In the genomic region with DNA sequence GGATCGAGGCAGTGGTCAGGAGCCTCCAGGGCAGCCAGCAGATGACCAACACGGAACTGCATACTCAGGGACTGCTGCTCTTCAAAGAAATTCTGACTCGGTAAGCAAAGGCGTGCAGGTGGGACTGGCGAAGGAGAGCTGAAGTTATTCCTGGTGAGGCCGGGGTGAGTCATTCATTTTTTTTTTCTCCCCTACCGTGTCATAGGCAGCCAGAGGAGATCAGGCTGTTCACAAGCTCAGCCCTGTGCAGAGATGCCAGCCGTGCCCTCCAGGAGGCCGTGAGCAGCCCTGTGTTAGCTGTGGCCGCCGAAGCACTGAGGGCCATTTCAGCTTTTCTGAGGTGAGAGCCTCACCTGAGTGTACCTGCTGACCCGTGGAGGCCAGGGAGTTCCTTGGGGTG, we compare ENCODE assay signal across 20 mouse cellular contexts. TPM values are rescaled to one million over a fixed set of nuclear protein-coding genes. Genes with fewer than 3 reads are reported as not detected.
DNase-seq lines count a peak whose midpoint lies in the region.
"Had no signal": no experiment of that assay in that cellular context is flagged by ENCODE, and none has a peak within 500 bp of the region (broad histone marks: within the 10 kb centered on the region; RNA-seq: fewer than 3 reads in every experiment).

No protein-coding gene starts in this region.

- peak; percentile 10 for DNase-seq in adrenal gland, postnatal 10 days
- DNase-seq in adrenal gland, adult 18-20 months (ENCODE audit: low spot score in 2 of 2), result no peak
- peak; percentile 48 to 69 for DNase-seq in left cerebral cortex, adult 18-20 months (ENCODE audit: low spot score in 2 of 2)
- no peak for DNase-seq in left cerebral cortex, postnatal 14 days (ENCODE audit: low spot score in 2 of 2)
- DNase-seq in urinary bladder, postnatal 14 days (ENCODE audit: low spot score), result peak; percentile 16
- no peak for DNase-seq in urinary bladder, adult 18-20 months (ENCODE audit: low spot score in 2 of 2)
- peak; percentile 63 for DNase-seq in telencephalon, adult 2 months (ENCODE audit: low read depth, low spot score)
- no peak for DNase-seq in kidney, postnatal 10 days
- DNase-seq: B cell, adult 2 months; cerebellum, adult 8-10 months; gastrocnemius, postnatal 25 days; kidney, adult 11 months; lung, adult 2 months; retina, postnatal 1 day; thymus, adult 2 months had no signal

- intact Hi-C loops in left cerebral cortex, postnatal 14 days (cut with DNase I), result no loop called here

RNA-seq across cellular contexts. Expression of a gene that starts 16.3 kb away (rescaled TPM):
- total RNA-seq in adrenal gland, postnatal 10 days (2021), result 1 to 10 TPM in 1 of 2 experiments, under 1 TPM in 1; 0.93 to 2.0 TPM
- total RNA-seq in adrenal gland, adult 18-20 months (2021), result 1 to 10 TPM in 1 of 2 experiments, under 1 TPM in 1; 0.58 to 4.1 TPM
- total RNA-seq in left cerebral cortex, adult 18-20 months (2021), result 1 to 10 TPM; 3.7 to 4.0 TPM
- under 1 TPM; 0.72 to 0.79 TPM for total RNA-seq in left cerebral cortex, postnatal 14 days (2021)
- total RNA-seq: common myeloid progenitor, adult 5-6 weeks; megakaryocyte-erythroid progenitor cell, adult 5-6 weeks; midbrain, postnatal 0 days; neutrophil, adult 5-6 weeks had no signal

RNA-seq across cellular contexts. Expression of a gene that starts 27.2 kb away (rescaled TPM):
- not detected for total RNA-seq in adrenal gland, postnatal 10 days (2021)
- not detected for total RNA-seq in adrenal gland, adult 18-20 months (2021)
- total RNA-seq in left cerebral cortex, adult 18-20 months (2021), result not detected
- total RNA-seq in left cerebral cortex, postnatal 14 days (2021), result not detected
- total RNA-seq: common myeloid progenitor, adult 5-6 weeks; gastrocnemius, postnatal 25 days; layer of hippocampus, postnatal 25 days; megakaryocyte-erythroid progenitor cell, adult 5-6 weeks; midbrain, postnatal 0 days; neutrophil, adult 5-6 weeks had no signal

RNA-seq across cellular contexts. Expression of a gene that starts 38.7 kb away (rescaled TPM):
- 10 to 100 TPM; 76.1 to 84.1 TPM for total RNA-seq in adrenal gland, postnatal 10 days (2021)
- 10 to 100 TPM; 80.5 to 99.1 TPM for total RNA-seq in adrenal gland, adult 18-20 months (2021)
- 100 to 1,000 TPM; 117 to 125 TPM for total RNA-seq in left cerebral cortex, adult 18-20 months (2021)
- total RNA-seq in left cerebral cortex, postnatal 14 days (2021), result 100 to 1,000 TPM in 1 of 2 experiments, 10 to 100 TPM in 1; 91.1 to 102 TPM

RNA-seq across cellular contexts. Expression of a gene that starts 41.6 kb away (rescaled TPM):
- total RNA-seq in adrenal gland, postnatal 10 days (2021), result 1 to 10 TPM; 8.6 to 8.7 TPM
- 1 to 10 TPM; 6.7 to 8.9 TPM for total RNA-seq in adrenal gland, adult 18-20 months (2021)
- 10 to 100 TPM; 11.1 to 12.6 TPM for total RNA-seq in left cerebral cortex, adult 18-20 months (2021)
- 10 to 100 TPM; 10.1 to 12.9 TPM for total RNA-seq in left cerebral cortex, postnatal 14 days (2021)

RNA-seq across cellular contexts. Expression of a gene that starts 52.5 kb away (rescaled TPM):
- total RNA-seq in adrenal gland, postnatal 10 days (2021), result 10 to 100 TPM; 51.9 to 60.3 TPM
- 100 to 1,000 TPM in 1 of 2 experiments, 10 to 100 TPM in 1; 52.7 to 123 TPM for total RNA-seq in adrenal gland, adult 18-20 months (2021)
- 10 to 100 TPM; 83.4 to 85.2 TPM for total RNA-seq in left cerebral cortex, adult 18-20 months (2021)
- 100 to 1,000 TPM; 103 to 117 TPM for total RNA-seq in left cerebral cortex, postnatal 14 days (2021)

Comparison
In these comparisons a context has a peak if more than half of its experiments do, and no peak if none do; other contexts are left out.
1. DNase-seq: peak in adrenal gland, postnatal 10 days (single experiment), left cerebral cortex, adult 18-20 months (2 of 2), urinary bladder, postnatal 14 days (single experiment) and telencephalon, adult 2 months (single experiment); none in adrenal gland, adult 18-20 months (0 of 2), left cerebral cortex, postnatal 14 days (0 of 2), urinary bladder, adult 18-20 months (0 of 2) and kidney, postnatal 10 days (single experiment).